Comparison of ENCODE assay signal across 18 mouse cellular contexts in the genomic region with DNA sequence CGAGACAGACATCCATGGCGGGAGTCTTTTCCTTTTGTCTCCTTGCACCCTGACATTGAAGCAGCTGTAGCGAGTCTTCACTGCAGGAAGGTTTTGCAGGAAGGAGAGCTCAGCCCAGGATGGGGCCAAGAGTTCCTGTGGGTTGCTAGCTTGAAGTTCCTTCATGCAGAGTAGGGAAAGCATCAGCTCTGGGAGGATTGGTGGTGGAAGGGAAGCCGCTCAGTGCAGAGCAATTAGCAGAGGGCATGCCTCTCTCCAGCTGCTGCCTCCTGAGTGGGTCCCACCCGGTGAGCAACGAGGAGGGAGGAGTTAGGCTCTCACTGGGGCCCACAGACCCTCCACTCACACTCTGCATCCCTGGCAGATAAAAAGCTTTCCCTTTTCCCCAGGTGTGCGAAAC.
DNase-seq lines count a peak whose midpoint lies in the region; ATAC-seq and TF ChIP-seq lines count a peak whose summit lies in the region.
"Had no signal": no experiment of that assay in that cellular context is flagged by ENCODE, and none has a peak within 500 bp of the region (broad histone marks: within the 10 kb centered on the region; RNA-seq: fewer than 3 reads in every experiment).

No protein-coding gene starts in this region.

- no peak overlapping the region for H3K4me2 ChIP-seq in kidney, embryonic 14.5 days (replicated peaks; ENCODE audit: low read depth, low read length)
- no peak overlapping the region for H3K4me2 ChIP-seq in forebrain, embryonic 14.5 days (ENCODE audit: low read length)
- no peak overlapping the region for H3K4me2 ChIP-seq in midbrain, embryonic 13.5 days (replicated peaks)

- H3K4me3 ChIP-seq in kidney, embryonic 14.5 days (ENCODE audit: low read length): no peak overlapping the region
- H3K4me3 ChIP-seq in forebrain, embryonic 14.5 days (ENCODE audit: low read depth, low read length): no peak overlapping the region
- no peak overlapping the region for H3K4me3 ChIP-seq in midbrain, embryonic 13.5 days (replicated peaks)
- H3K4me3 ChIP-seq in layer of hippocampus, adult 2 months: no peak overlapping the region

- no peak overlapping the region for H3K9ac ChIP-seq in kidney, embryonic 14.5 days (ENCODE audit: low read depth, low read length)
- H3K9ac ChIP-seq in forebrain, embryonic 14.5 days (ENCODE audit: low read length): no peak overlapping the region
- no peak overlapping the region for H3K9ac ChIP-seq in midbrain, embryonic 13.5 days (replicated peaks)
- H3K9ac ChIP-seq: liver, embryonic 14.5 days had no signal

- WGBS in kidney, embryonic 14.5 days: 26% methylated on average over 7 of the region's 7 CpGs
- 29% methylated on average over 7 of the region's 7 CpGs for WGBS in forebrain, embryonic 14.5 days
- WGBS in midbrain, embryonic 13.5 days: 31% methylated on average over 7 of the region's 7 CpGs

- no peaks in the 10 kb centered on the region for H3K36me3 ChIP-seq in kidney, embryonic 14.5 days (ENCODE audit: control insufficient read depth, insufficient read depth, low read length)
- H3K36me3 ChIP-seq in forebrain, embryonic 14.5 days (ENCODE audit: control insufficient read depth, insufficient read depth, low read length): no peaks in the 10 kb centered on the region
- no peaks in the 10 kb centered on the region for H3K36me3 ChIP-seq in midbrain, embryonic 13.5 days

- H3K27me3 ChIP-seq in kidney, embryonic 14.5 days (ENCODE audit: control insufficient read depth, insufficient read depth, low read length): no peaks in the 10 kb centered on the region
- H3K27me3 ChIP-seq in forebrain, embryonic 14.5 days (replicated peaks; ENCODE audit: control insufficient read depth, insufficient read depth, low read length): no peaks in the 10 kb centered on the region
- H3K27me3 ChIP-seq in midbrain, embryonic 13.5 days: peaks cover 10% of the 10 kb centered on the region; the same call in 1 of the 2 replicates
- H3K27me3 ChIP-seq: Patski had no signal

- no peaks in the 10 kb centered on the region for H3K4me1 ChIP-seq in kidney, embryonic 14.5 days (ENCODE audit: control insufficient read depth, insufficient read depth, low read length)
- 0 out of 2 replicates have a peak, but pooled peaks cover 7% of the 10 kb centered on the region for H3K4me1 ChIP-seq in forebrain, embryonic 14.5 days (ENCODE audit: control insufficient read depth, insufficient read depth, low read length)
- H3K4me1 ChIP-seq in midbrain, embryonic 13.5 days (replicated peaks): peaks cover 15% of the 10 kb centered on the region

- TF ChIP-seq CTCF in layer of hippocampus, adult 2 months (conservative IDR thresholded peaks at IDR 0.05): no peak

- peak; percentile 57; the same call in 1 of the 2 replicates for ATAC-seq in kidney, embryonic 14.5 days (ENCODE audit: low FRiP score, low TSS enrichment)
- peak; percentile 42; the same call in 1 of the 2 replicates for ATAC-seq in forebrain, embryonic 14.5 days
- 0 out of 2 replicates have a peak, but pooled peaks have one; percentile 53 for ATAC-seq in midbrain, embryonic 13.5 days
- ATAC-seq: Patski had no signal

- H3K9me3 ChIP-seq in kidney, embryonic 14.5 days (ENCODE audit: control insufficient read depth, low read length): no peaks in the 10 kb centered on the region
- H3K9me3 ChIP-seq in forebrain, embryonic 14.5 days (replicated peaks; ENCODE audit: control insufficient read depth, low read length): no peaks in the 10 kb centered on the region
- H3K9me3 ChIP-seq in midbrain, embryonic 13.5 days: no peaks in the 10 kb centered on the region

- no peak for DNase-seq in kidney, adult 11 months
- DNase-seq in ZHBTc4 (ENCODE audit: low read depth, low spot score): peak; percentile 41
- DNase-seq in forebrain, embryonic 14.5 days (ENCODE audit: low spot score): no peak
- DNase-seq in thymus, postnatal 25 days: no peak
- no peak for DNase-seq in layer of hippocampus, postnatal 14 days (ENCODE audit: low spot score in 2 of 2)
- no peak for DNase-seq in layer of hippocampus, adult 2 months (ENCODE audit: low spot score in 2 of 2)
- DNase-seq: adrenal gland, postnatal 36 days; cerebellum, adult 11 months; embryo, embryonic 11 days; heart, adult 18-20 months; heart, postnatal 10 days; kidney, postnatal 10 days; right cerebral cortex, postnatal 14 days had no signal

- H3K27ac ChIP-seq in kidney, embryonic 14.5 days (ENCODE audit: low read depth, low read length): no peak overlapping the region
- no peak overlapping the region for H3K27ac ChIP-seq in forebrain, embryonic 14.5 days (ENCODE audit: low read depth, low read length)
- H3K27ac ChIP-seq in midbrain, embryonic 13.5 days: no peak overlapping the region
- H3K27ac ChIP-seq in layer of hippocampus, adult 2 months: no peak overlapping the region
- H3K27ac ChIP-seq: liver, embryonic 14.5 days; macrophage had no signal
